Mouse (Mus musculus): ENCODE measurements around the gene Atg4c. TPM values are rescaled to one million over a fixed set of nuclear protein-coding genes. Genes with fewer than 3 reads are reported as not detected.

Gene Atg4c
- total and polyA plus RNA-seq, 3 experiments, result 1.2 to 2.3 TPM; not detected in 1

DNA sequence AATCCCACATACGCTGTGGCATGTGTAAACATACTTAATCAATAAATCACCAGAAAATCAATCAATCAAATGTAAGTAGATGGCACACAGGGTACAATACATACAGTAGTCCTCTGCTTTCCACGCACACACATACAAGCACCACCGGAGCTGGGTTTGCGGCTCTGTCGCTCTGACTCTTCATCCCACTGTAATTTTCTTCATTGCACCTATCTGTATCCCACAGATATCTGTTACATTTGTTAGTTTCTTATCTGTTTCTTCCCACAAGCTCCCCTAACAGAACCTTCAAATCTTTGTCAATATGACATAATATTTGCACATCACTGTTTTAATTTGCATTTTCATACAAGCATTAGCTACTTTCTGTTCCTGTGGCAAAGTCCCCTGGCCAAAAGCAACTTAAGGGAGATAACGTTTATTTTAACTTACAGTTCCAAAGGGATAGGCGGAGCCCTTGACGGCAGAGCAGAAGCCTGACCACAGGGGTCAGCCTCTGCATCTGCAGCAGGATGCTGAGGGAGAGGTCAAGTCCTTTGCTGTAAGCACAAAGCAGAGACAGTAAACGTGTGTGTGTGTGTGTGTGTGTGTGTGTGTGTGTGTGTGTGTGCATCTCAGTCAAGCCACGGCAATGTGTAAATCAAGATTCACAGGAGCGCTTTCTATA lies 37.0 kb upstream of the Atg4c start:
- H3K27me3 ChIP-seq (ENCODE audit: control insufficient read depth in 1 of 2, insufficient read depth in 2 of 2, low read length in 2 of 2), result peaks cover 3 to 7% of the 10 kb centered on the region in 2 experiments
- H3K9ac ChIP-seq (ENCODE audit: control insufficient read depth, low read depth, low read length, poor library complexity, severe bottlenecking), result no peak overlapping the region
- H3K9me3 ChIP-seq (replicated peaks; ENCODE audit: insufficient read depth, low read length), result no peaks in the 10 kb centered on the region
- no peak overlapping the region for H3K27ac ChIP-seq (ENCODE audit: control insufficient read depth, low read depth, low read length)
- H3K4me1 ChIP-seq (ENCODE audit: control insufficient read depth in 1 of 2, insufficient read depth in 2 of 2, low read length in 2 of 2), result peaks cover 2 to 6% of the 10 kb centered on the region in 2 experiments; a peak in 3 of 4 replicates
- peaks cover 0 to 11% of the 10 kb centered on the region in 2 experiments; a peak in 2 of 4 replicates for H3K36me3 ChIP-seq (ENCODE audit: control insufficient read depth in 1 of 2, insufficient read depth in 2 of 2, low read length in 2 of 2)
- H3K79me2 ChIP-seq (ENCODE audit: control insufficient read depth, insufficient read depth, low read length, poor library complexity), result no peaks in the 10 kb centered on the region
- H3K4me3 ChIP-seq (ENCODE audit: control insufficient read depth in 1 of 2, insufficient read depth in 1 of 2, low read depth in 2 of 2, low read length in 2 of 2), result no peak overlapping the region
- no peak for DNase-seq (ENCODE audit: low read depth, low spot score)
- TF ChIP-seq GATA1 (IDR thresholded peaks at IDR 0.05; ENCODE audit: low read depth, low read length), result peak; percentile 40; the same call in 1 of the 2 replicates
- TF ChIP-seq MAZ (IDR thresholded peaks at IDR 0.05; ENCODE audit: low read depth, low read length), result no peak

DNA sequence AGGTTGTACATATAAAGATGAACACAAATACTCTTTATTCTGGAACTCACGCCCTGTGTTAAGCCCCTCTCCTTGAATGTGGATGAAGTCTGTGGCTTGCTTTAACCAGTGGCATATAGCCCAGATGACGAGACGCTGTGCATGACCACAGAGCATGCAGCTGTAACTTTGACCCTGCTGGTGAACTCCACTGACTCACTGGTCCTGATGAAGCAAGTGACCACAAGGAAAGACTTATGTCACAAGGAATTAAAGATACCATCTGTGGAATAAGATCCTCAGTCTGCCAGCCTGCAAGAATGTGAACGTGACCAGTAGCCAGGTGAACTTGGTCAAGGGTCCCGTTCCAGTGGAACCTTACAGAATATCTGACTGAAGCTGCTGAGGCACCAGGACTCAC lies 35.2 kb upstream of the Atg4c start:
- H3K4me1 ChIP-seq (ENCODE audit: control insufficient read depth in 1 of 2, insufficient read depth in 2 of 2, low read length in 2 of 2), result peaks cover 0 to 6% of the 10 kb centered on the region in 2 experiments; a peak in 2 of 4 replicates
- peaks cover 0 to 3% of the 10 kb centered on the region in 2 experiments; a peak in 2 of 4 replicates for H3K36me3 ChIP-seq (ENCODE audit: control insufficient read depth in 1 of 2, insufficient read depth in 2 of 2, low read length in 2 of 2)
- DNase-seq (ENCODE audit: low read depth, low spot score), result no peak
- H3K79me2 ChIP-seq (ENCODE audit: control insufficient read depth, insufficient read depth, low read length, poor library complexity), result no peaks in the 10 kb centered on the region
- H3K9me3 ChIP-seq (replicated peaks; ENCODE audit: insufficient read depth, low read length), result no peaks in the 10 kb centered on the region
- H3K27ac ChIP-seq (ENCODE audit: control insufficient read depth, low read depth, low read length), result no peak overlapping the region
- TF ChIP-seq ETS1 (IDR thresholded peaks at IDR 0.05; ENCODE audit: low read depth, low read length), result no peak
- no peak for TF ChIP-seq USF1 (IDR thresholded peaks at IDR 0.05; ENCODE audit: low read depth, low read length)
- H3K9ac ChIP-seq (ENCODE audit: control insufficient read depth, low read depth, low read length, poor library complexity, severe bottlenecking), result no peak overlapping the region
- no peak overlapping the region for H3K4me3 ChIP-seq (ENCODE audit: control insufficient read depth in 1 of 2, insufficient read depth in 1 of 2, low read depth in 2 of 2, low read length in 2 of 2)
- peaks cover 9 to 10% of the 10 kb centered on the region in 2 experiments for H3K27me3 ChIP-seq (ENCODE audit: control insufficient read depth in 1 of 2, insufficient read depth in 2 of 2, low read length in 2 of 2)

GRCm38 (mm10) chr4:99160414-99160813 lies 33.3 kb upstream of the Atg4c start:
- Histone ChIP-seq H3K27ac (ENCODE audit: control insufficient read depth, low read depth, low read length) (no peak overlapping the region), H3K4me3 (ENCODE audit: control insufficient read depth in 1 of 2, insufficient read depth in 1 of 2, low read depth in 2 of 2, low read length in 2 of 2) (no peak overlapping the region), H3K36me3 (ENCODE audit: control insufficient read depth in 1 of 2, insufficient read depth in 2 of 2, low read length in 2 of 2) (peaks cover 0 to 3% of the 10 kb centered on the region in 2 experiments; a peak in 2 of 4 replicates), H3K9ac (ENCODE audit: control insufficient read depth, low read depth, low read length, poor library complexity, severe bottlenecking) (no peak overlapping the region), H3K9me3 (replicated peaks; ENCODE audit: insufficient read depth, low read length) (no peaks in the 10 kb centered on the region), H3K79me2 (ENCODE audit: control insufficient read depth, insufficient read depth, low read length, poor library complexity) (no peaks in the 10 kb centered on the region), H3K27me3 (ENCODE audit: control insufficient read depth in 1 of 2, insufficient read depth in 2 of 2, low read length in 2 of 2) (peaks cover 9 to 10% of the 10 kb centered on the region in 2 experiments), H3K4me1 (ENCODE audit: control insufficient read depth in 1 of 2, insufficient read depth in 2 of 2, low read length in 2 of 2) (peaks cover 0 to 6% of the 10 kb centered on the region in 2 experiments; a peak in 2 of 4 replicates)
- no peak for DNase-seq (ENCODE audit: low read depth, low spot score)
- TF ChIP-seq SIN3A (IDR thresholded peaks at IDR 0.05; ENCODE audit: low read length) (no peak), GATA1 (IDR thresholded peaks at IDR 0.05; ENCODE audit: low read depth, low read length) (no peak), ZMIZ1 (IDR thresholded peaks at IDR 0.05; ENCODE audit: low read depth, low read length) (no peak), EP300 (IDR thresholded peaks at IDR 0.05; ENCODE audit: low read depth in 1 of 2, low read length in 2 of 2) (no peak), RCOR1 (IDR thresholded peaks at IDR 0.05; ENCODE audit: low read depth, low read length) (no peak), HCFC1 (IDR thresholded peaks at IDR 0.05; ENCODE audit: low read depth, low read length) (no peak), ETS1 (IDR thresholded peaks at IDR 0.05; ENCODE audit: low read depth, low read length) (no peak), ZKSCAN1 (IDR thresholded peaks at IDR 0.05; ENCODE audit: low read depth, low read length) (no peak), E2F4 (IDR thresholded peaks at IDR 0.05; ENCODE audit: borderline replicate concordance, low read depth, low read length) (no peak), MXI1 (IDR thresholded peaks at IDR 0.05; ENCODE audit: low read depth, low read length) (no peak), ZC3H11A (IDR thresholded peaks at IDR 0.05; ENCODE audit: low read depth, low read length) (no peak), MAFK (IDR thresholded peaks at IDR 0.05; ENCODE audit: borderline replicate concordance, low read depth, low read length) (no peak), USF1 (IDR thresholded peaks at IDR 0.05; ENCODE audit: low read depth, low read length) (no peak), ZNF384 (IDR thresholded peaks at IDR 0.05; ENCODE audit: low read depth, low read length) (no peak), JUND (IDR thresholded peaks at IDR 0.05; ENCODE audit: low read depth, low read length) (no peak), MAX (IDR thresholded peaks at IDR 0.05; ENCODE audit: low read length) (no peak), TAL1 (IDR thresholded peaks at IDR 0.05; ENCODE audit: low read length) (no peak), BHLHE40 (IDR thresholded peaks at IDR 0.05; ENCODE audit: borderline replicate concordance, low read depth, low read length) (no peak), MAZ (IDR thresholded peaks at IDR 0.05; ENCODE audit: low read depth, low read length) (no peak), USF2 (IDR thresholded peaks at IDR 0.05; ENCODE audit: borderline replicate concordance in 1 of 2, insufficient read depth in 1 of 2, low read depth in 1 of 2, low read length in 2 of 2) (no peak)
